Mouse (Mus musculus) hindbrain, embryonic 14.5 days (tissue): ENCODE results near the gene Syt2. TPM values are rescaled to one million over a fixed set of nuclear protein-coding genes. Genes with fewer than 3 reads are reported as not detected.

Experiments
- ATAC-seq: fragments of 200-750 bp; cut with Nextera tagmentation; 2 replicates; pipeline ENCODE4 v1.8.0; 2017; ENCODE audit warnings: moderate number of reproducible peaks, mild to moderate bottlenecking, moderate TSS enrichment, moderate library complexity; ENCODE audit not compliant: low FRiP score
- DNase-seq: peaks from one replicate; pipeline ENCODE4 v3.0.0-alpha.2; 2015; ENCODE audit warnings: low spot score
- H3K27ac ChIP-seq: fragments of 300-500 bp; sonication (generic); 2 replicates; pipeline ENCODE4 v1.5.1; 2014; ENCODE audit warnings: mild to moderate bottlenecking, moderate library complexity
- H3K27me3 ChIP-seq: fragments of 300-500 bp; sonication (generic); 2 replicates; pipeline ENCODE4 v1.6.1; 2014; ENCODE audit warnings: mild to moderate bottlenecking, low read length, mixed read lengths; ENCODE audit not compliant: control insufficient read depth, insufficient read depth
- H3K36me3 ChIP-seq: fragments of 300-500 bp; sonication (generic); replicated peaks from 2 replicates; pipeline ENCODE4 v1.6.1; 2014; ENCODE audit not compliant: control insufficient read depth, insufficient read depth
- H3K4me1 ChIP-seq: fragments of 300-500 bp; sonication (generic); replicated peaks from 2 replicates; pipeline ENCODE4 v1.6.1; 2014; ENCODE audit warnings: antibody characterized with exemption, low read length, mixed read lengths; ENCODE audit not compliant: control insufficient read depth, insufficient read depth
- H3K4me2 ChIP-seq: fragments of 300-500 bp; sonication (generic); replicated peaks from 2 replicates; pipeline ENCODE4 v1.6.1; 2014; ENCODE audit warnings: mild to moderate bottlenecking, moderate library complexity
- H3K4me3 ChIP-seq: fragments of 300-500 bp; sonication (generic); replicated peaks from 2 replicates; pipeline ENCODE4 v1.5.1; 2014; ENCODE audit warnings: mild to moderate bottlenecking, low read length
- H3K9ac ChIP-seq: fragments of 300-500 bp; sonication (generic); 2 replicates; pipeline ENCODE4 v1.6.1; 2014
- H3K9me3 ChIP-seq: fragments of 300-500 bp; sonication (generic); 2 replicates; pipeline ENCODE4 v1.6.1; 2016; ENCODE audit warnings: low read length; ENCODE audit not compliant: control insufficient read depth
- WGBS: fragments of 180-500 bp; shearing (Covaris S2); extraction: QIAGEN DNeasy Blood & Tissue Kit; methylation state at CpG from one replicate; pipeline ENCODE4 v1.1.7; 2014; 5-methylcytosine and 5-hydroxymethylcytosine counted together
- polyA plus RNA-seq: library from polyadenylated mRNA; unstranded; fragments of >200 nt; fragmentation: Nextera tagmentation; extraction: Ambion mirVana; gene quantifications from 2 replicates; pipeline ENCODE4 v1.2.1, GENCODE M21; 2014

Syt2 gene
- polyA plus RNA-seq, 1 experiment from 2014 or later = 10.1 TPM

GRCm38 (mm10) chr1:134755548-134756189, 109.2 kb downstream of the Syt2 start:
- ATAC-seq (no peak), DNase-seq (no peak)
- Histone ChIP-seq H3K9ac (no peak overlapping the region), H3K4me2 (no peak overlapping the region), H3K27me3 (no peaks in the 10 kb centered on the region), H3K4me3 (no peak overlapping the region), H3K4me1 (peaks cover 22% of the 10 kb centered on the region), H3K9me3 (no peaks in the 10 kb centered on the region), H3K27ac (peak overlapping the region; percentile 54; the same call in 1 of the 2 replicates), H3K36me3 (0 out of 2 replicates have a peak, but pooled peaks cover 9% of the 10 kb centered on the region)
- 48% methylated on average over 13 of the region's 13 CpGs for WGBS

- H3K4me3 ChIP-seq = no peak overlapping the region
- no peak overlapping the region for H3K9ac ChIP-seq
Observed at GRCm38 (mm10) chr1:134756190-134756873, 109.9 kb downstream of the Syt2 start.

GRCm38 (mm10) chr1:134757230-134757629, 110.8 kb downstream of the Syt2 start:
- no peak overlapping the region for H3K27ac ChIP-seq
- no peak for ATAC-seq
- H3K36me3 ChIP-seq = 0 out of 2 replicates have a peak, but pooled peaks cover 9% of the 10 kb centered on the region
- no peak overlapping the region for H3K4me2 ChIP-seq
- no peaks in the 10 kb centered on the region for H3K27me3 ChIP-seq
- no peaks in the 10 kb centered on the region for H3K9me3 ChIP-seq
- no peak for DNase-seq
- H3K9ac ChIP-seq = no peak overlapping the region
- 74% methylated on average over 3 of the region's 3 CpGs for WGBS
- H3K4me3 ChIP-seq = no peak overlapping the region
- H3K4me1 ChIP-seq = peaks cover 22% of the 10 kb centered on the region

More at GRCm38 (mm10) chr1:134756190-134756873, 109.9 kb downstream of the Syt2 start:
- no peak overlapping the region for H3K4me2 ChIP-seq
- 46% methylated on average over 10 of the region's 10 CpGs for WGBS
- DNase-seq (peak; percentile 33), ATAC-seq (no peak)
- H3K4me1 ChIP-seq = peaks cover 22% of the 10 kb centered on the region
- peak overlapping the region; percentile 68 for H3K27ac ChIP-seq
- H3K9me3 ChIP-seq = no peaks in the 10 kb centered on the region
- H3K27me3 ChIP-seq = no peaks in the 10 kb centered on the region
- 0 out of 2 replicates have a peak, but pooled peaks cover 9% of the 10 kb centered on the region for H3K36me3 ChIP-seq

- no peak overlapping the region for H3K4me3 ChIP-seq
- H3K36me3 ChIP-seq = 0 out of 2 replicates have a peak, but pooled peaks cover 9% of the 10 kb centered on the region
- H3K4me1 ChIP-seq = peaks cover 17% of the 10 kb centered on the region
- no peak overlapping the region for H3K9ac ChIP-seq
- 91% methylated on average over 6 of the region's 6 CpGs for WGBS
- DNase-seq = no peak
- H3K4me2 ChIP-seq = no peak overlapping the region
- no peak overlapping the region for H3K27ac ChIP-seq
- ATAC-seq = no peak
- no peaks in the 10 kb centered on the region for H3K9me3 ChIP-seq
- no peaks in the 10 kb centered on the region for H3K27me3 ChIP-seq
Observed at GRCm38 (mm10) chr1:134759133-134759532, 112.7 kb downstream of the Syt2 start.

- Histone ChIP-seq H3K9ac (no peak overlapping the region), H3K36me3 (0 out of 2 replicates have a peak, but pooled peaks cover 9% of the 10 kb centered on the region), H3K4me3 (no peak overlapping the region), H3K27ac (no peak overlapping the region), H3K4me2 (no peak overlapping the region), H3K9me3 (no peaks in the 10 kb centered on the region), H3K4me1 (peaks cover 10% of the 10 kb centered on the region), H3K27me3 (no peaks in the 10 kb centered on the region)
- DNase-seq (no peak), ATAC-seq (no peak)
- 87% methylated on average over 5 of the region's 5 CpGs for WGBS
Observed at GRCm38 (mm10) chr1:134760642-134761041, 114.2 kb downstream of the Syt2 start.

GRCm38 (mm10) chr1:134761534-134761933, 115.1 kb downstream of the Syt2 start:
- Histone ChIP-seq H3K4me2 (no peak overlapping the region), H3K36me3 (0 out of 2 replicates have a peak, but pooled peaks cover 9% of the 10 kb centered on the region), H3K27ac (no peak overlapping the region), H3K9ac (no peak overlapping the region), H3K27me3 (no peaks in the 10 kb centered on the region), H3K4me3 (no peak overlapping the region), H3K9me3 (no peaks in the 10 kb centered on the region), H3K4me1 (peaks cover under 1% of the 10 kb centered on the region)
- WGBS = 94% methylated on average over 7 of the region's 7 CpGs
- DNase-seq (no peak), ATAC-seq (no peak)

GRCm38 (mm10) chr1:134763250-134763649, 116.8 kb downstream of the Syt2 start:
- Histone ChIP-seq H3K36me3 (0 out of 2 replicates have a peak, but pooled peaks cover 25% of the 10 kb centered on the region), H3K27me3 (no peaks in the 10 kb centered on the region), H3K9ac (no peak overlapping the region), H3K4me1 (no peaks in the 10 kb centered on the region), H3K4me2 (no peak overlapping the region), H3K9me3 (no peaks in the 10 kb centered on the region), H3K27ac (no peak overlapping the region), H3K4me3 (no peak overlapping the region)
- no peak for DNase-seq
- WGBS = 96% methylated on average over 4 of the region's 4 CpGs
- no peak for ATAC-seq

GRCm38 (mm10) chr1:134763776-134764438, 117.4 kb downstream of the Syt2 start:
- Histone ChIP-seq H3K36me3 (0 out of 2 replicates have a peak, but pooled peaks cover 29% of the 10 kb centered on the region), H3K27ac (no peak overlapping the region), H3K4me2 (no peak overlapping the region), H3K27me3 (no peaks in the 10 kb centered on the region), H3K9me3 (no peaks in the 10 kb centered on the region), H3K4me1 (no peaks in the 10 kb centered on the region), H3K4me3 (no peak overlapping the region), H3K9ac (no peak overlapping the region)
- 84% methylated on average over 11 of the region's 11 CpGs for WGBS
- DNase-seq = no peak
- no peak for ATAC-seq

- no peak overlapping the region for H3K4me3 ChIP-seq
- no peak overlapping the region for H3K9ac ChIP-seq
- 0 out of 2 replicates have a peak, but pooled peaks cover 22% of the 10 kb centered on the region for H3K36me3 ChIP-seq
- peak overlapping the region; percentile 40; the same call in 1 of the 2 replicates for H3K27ac ChIP-seq
- H3K27me3 ChIP-seq = no peaks in the 10 kb centered on the region
- H3K9me3 ChIP-seq = no peaks in the 10 kb centered on the region
- WGBS = 37% methylated on average over 7 of the region's 7 CpGs
- H3K4me1 ChIP-seq = no peaks in the 10 kb centered on the region
- H3K4me2 ChIP-seq = no peak overlapping the region
- no peak for DNase-seq
- no peak for ATAC-seq
Observed at GRCm38 (mm10) chr1:134764831-134765458, 118.5 kb downstream of the Syt2 start.
